Comparison of ENCODE assay signal across 28 mouse cellular contexts in the genomic region with DNA sequence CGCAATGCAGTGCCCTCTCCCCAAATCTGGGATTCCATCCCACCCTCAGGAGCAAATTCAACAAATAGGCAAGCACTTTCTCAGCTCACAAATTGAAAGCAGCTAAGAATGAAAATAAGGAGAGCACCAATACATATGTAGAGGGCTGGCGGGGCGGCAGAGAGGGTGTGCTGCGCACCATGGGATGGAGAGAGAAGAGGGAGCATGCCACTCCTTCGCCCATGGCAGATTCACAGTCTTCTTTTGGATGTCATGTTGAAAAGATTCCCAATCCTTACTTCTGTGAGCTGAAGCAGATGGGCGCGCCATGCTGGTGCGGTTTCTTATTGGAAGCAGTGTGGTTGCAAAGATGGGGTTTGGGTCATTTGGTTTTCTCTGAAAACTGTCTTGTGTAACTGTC.
"Had no signal": no experiment of that assay in that cellular context is flagged by ENCODE, and none has a peak within 500 bp of the region (broad histone marks: within the 10 kb centered on the region; RNA-seq: fewer than 3 reads in every experiment).

No protein-coding gene starts in this region.

- H3K27me3 ChIP-seq: heart, embryonic 12.5 days; hindbrain, embryonic 12.5 days; intestine, embryonic 15.5 days; kidney, embryonic 15.5 days; limb, embryonic 13.5 days; limb, embryonic 15.5 days; liver, embryonic 12.5 days had no signal

- H3K36me3 ChIP-seq: heart, embryonic 10.5 days; heart, embryonic 12.5 days; hindbrain, embryonic 10.5 days; hindbrain, embryonic 12.5 days; intestine, embryonic 15.5 days; kidney, embryonic 15.5 days; limb, embryonic 13.5 days; limb, embryonic 15.5 days; liver, embryonic 12.5 days had no signal

- H3K27ac ChIP-seq: gastrocnemius, adult 2 months; heart, embryonic 10.5 days; hindbrain, embryonic 10.5 days; hindbrain, embryonic 12.5 days; hindbrain, embryonic 14.5 days; intestine, embryonic 15.5 days; kidney, embryonic 15.5 days; kidney, postnatal 0 days; liver, embryonic 12.5 days; liver, embryonic 14.5 days had no signal

- H3K9me3 ChIP-seq: heart, embryonic 10.5 days; heart, embryonic 12.5 days; hindbrain, embryonic 10.5 days; hindbrain, embryonic 12.5 days; intestine, embryonic 15.5 days; kidney, embryonic 15.5 days; limb, embryonic 15.5 days; liver, embryonic 12.5 days had no signal

- H3K4me2 ChIP-seq: heart, embryonic 12.5 days; hindbrain, embryonic 12.5 days; hindbrain, embryonic 14.5 days; intestine, embryonic 15.5 days; kidney, embryonic 15.5 days; limb, embryonic 13.5 days; limb, embryonic 15.5 days; liver, embryonic 12.5 days had no signal

- H3K4me1 ChIP-seq: heart, embryonic 10.5 days; heart, embryonic 12.5 days; hindbrain, embryonic 10.5 days; hindbrain, embryonic 12.5 days; intestine, embryonic 15.5 days; kidney, embryonic 15.5 days; liver, embryonic 12.5 days had no signal

- H3K9ac ChIP-seq: heart, embryonic 12.5 days; hindbrain, embryonic 12.5 days; hindbrain, embryonic 14.5 days; intestine, embryonic 15.5 days; kidney, embryonic 15.5 days; limb, embryonic 13.5 days; limb, embryonic 15.5 days; liver, embryonic 12.5 days; liver, embryonic 14.5 days had no signal

- ATAC-seq: hindbrain, embryonic 16.5 days; inflammation-experienced regulatory T-cells, adult 6 months; intestine, embryonic 15.5 days; intestine, postnatal 0 days; liver, embryonic 12.5 days had no signal

- DNase-seq: gastrocnemius, adult 2 months; gastrocnemius, postnatal 10 days; gastrocnemius, postnatal 25 days; heart, adult 18-20 months; heart, postnatal 10 days; heart, postnatal 4 days; kidney, adult 18-20 months; kidney, adult 8-10 months; kidney, postnatal 14 days; kidney, postnatal 36 days; layer of hippocampus, adult 9-11 months; layer of hippocampus, postnatal 36 days; left cerebral cortex, postnatal 4 days had no signal

- H3K4me3 ChIP-seq: gastrocnemius, adult 2 months; heart, embryonic 10.5 days; heart, embryonic 12.5 days; hindbrain, embryonic 10.5 days; hindbrain, embryonic 12.5 days; intestine, embryonic 15.5 days; kidney, embryonic 15.5 days; limb, embryonic 13.5 days; limb, embryonic 15.5 days; liver, embryonic 12.5 days had no signal
